Mouse (Mus musculus) forebrain, embryonic 13.5 days (tissue): ENCODE data around the gene Nek2. TPM values are rescaled to one million over a fixed set of nuclear protein-coding genes. Genes with fewer than 3 reads are reported as not detected.

ENCODE experiments used
- ATAC-seq: fragments of 200-750 bp; cut with Nextera tagmentation; 2 replicates; pipeline ENCODE4 v1.8.0; 2017
- H3K27ac ChIP-seq: fragments of 300-500 bp; sonication (generic); 2 replicates; pipeline ENCODE4 v1.5.1; 2015; ENCODE audit warnings: inconsistent platforms, mild to moderate bottlenecking, moderate library complexity
- H3K27me3 ChIP-seq: fragments of 300-500 bp; sonication (generic); 2 replicates; pipeline ENCODE4 v1.6.1; 2015; ENCODE audit warnings: mild to moderate bottlenecking, inconsistent platforms
- H3K36me3 ChIP-seq: fragments of 300-500 bp; sonication (generic); 2 replicates; pipeline ENCODE4 v1.6.1; 2015; ENCODE audit warnings: mild to moderate bottlenecking, inconsistent platforms; ENCODE audit not compliant: poor library complexity, severe bottlenecking
- H3K4me1 ChIP-seq: fragments of 300-500 bp; sonication (generic); 2 replicates; pipeline ENCODE4 v1.6.1; 2015; ENCODE audit warnings: inconsistent platforms
- H3K4me2 ChIP-seq: fragments of 300-500 bp; sonication (generic); 2 replicates; pipeline ENCODE4 v1.6.1; 2015; ENCODE audit warnings: inconsistent platforms, mild to moderate bottlenecking, moderate library complexity
- H3K4me3 ChIP-seq: fragments of 300-500 bp; sonication (generic); 2 replicates; pipeline ENCODE4 v1.5.1; 2015; ENCODE audit warnings: mild to moderate bottlenecking, inconsistent platforms
- H3K9ac ChIP-seq: fragments of 300-500 bp; sonication (generic); 2 replicates; pipeline ENCODE4 v1.6.1; 2015; ENCODE audit warnings: mild to moderate bottlenecking, inconsistent platforms
- H3K9me3 ChIP-seq: fragments of 300-500 bp; sonication (generic); replicated peaks from 2 replicates; pipeline ENCODE4 v1.6.1; 2016; ENCODE audit warnings: inconsistent platforms
- WGBS: fragments of 180-500 bp; shearing (Covaris S2); methylation state at CpG from one replicate; pipeline ENCODE4 v1.1.7; 2015; 5-methylcytosine and 5-hydroxymethylcytosine counted together
- polyA plus RNA-seq: library from polyadenylated mRNA; unstranded; fragments of >200 nt; fragmentation: Nextera tagmentation; extraction: Ambion mirVana; gene quantifications from 2 replicates; pipeline ENCODE4 v1.2.1, GENCODE M21; 2015

Nek2 gene
- polyA plus RNA-seq, 1 experiment from 2014 or later, result 37.2 TPM

GRCm38 (mm10) chr1:191840774-191841565 lies 19.7 kb downstream of the Nek2 start:
- Histone ChIP-seq H3K9me3 (no peaks in the 10 kb centered on the region), H3K9ac (no peak overlapping the region), H3K4me2 (no peak overlapping the region), H3K4me1 (0 out of 2 replicates have a peak, but pooled peaks cover 4% of the 10 kb centered on the region), H3K4me3 (no peak overlapping the region), H3K27ac (no peak overlapping the region), H3K27me3 (no peaks in the 10 kb centered on the region), H3K36me3 (no peaks in the 10 kb centered on the region)
- WGBS, result 88% methylated on average over 11 of the region's 11 CpGs
- ATAC-seq, result no peak

DNA sequence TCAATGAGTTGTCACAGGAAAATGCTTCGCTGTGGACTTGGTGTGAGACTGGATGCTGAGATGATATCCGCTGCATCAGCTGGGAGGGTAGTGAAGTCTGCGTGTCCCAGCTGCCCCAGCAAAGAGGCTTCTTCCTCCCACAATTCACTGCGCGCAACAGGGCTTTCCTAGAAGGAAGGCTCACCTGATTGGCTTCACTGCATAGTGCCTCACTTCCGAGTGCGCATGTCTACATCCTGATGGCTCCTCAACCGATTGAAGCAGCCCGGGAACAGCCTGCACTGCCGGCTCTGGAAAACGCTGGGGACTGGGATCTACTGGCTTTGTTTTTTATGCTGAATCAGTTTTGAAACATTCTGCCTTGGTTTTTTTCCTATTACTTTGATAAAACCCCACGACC lies 21.0 kb downstream of the Nek2 start:
- no peak overlapping the region for H3K4me2 ChIP-seq
- WGBS, result 88% methylated on average over 12 of the region's 12 CpGs
- H3K27ac ChIP-seq, result no peak overlapping the region
- no peaks in the 10 kb centered on the region for H3K9me3 ChIP-seq
- H3K4me1 ChIP-seq, result no peaks in the 10 kb centered on the region
- no peaks in the 10 kb centered on the region for H3K27me3 ChIP-seq
- H3K4me3 ChIP-seq, result no peak overlapping the region
- no peak for ATAC-seq
- H3K9ac ChIP-seq, result no peak overlapping the region
- H3K36me3 ChIP-seq, result no peaks in the 10 kb centered on the region

GRCm38 (mm10) chr1:191846667-191847066 lies 25.4 kb downstream of the Nek2 start:
- Histone ChIP-seq H3K4me2 (no peak overlapping the region), H3K4me3 (no peak overlapping the region), H3K9me3 (no peaks in the 10 kb centered on the region), H3K36me3 (no peaks in the 10 kb centered on the region), H3K4me1 (no peaks in the 10 kb centered on the region), H3K27ac (no peak overlapping the region), H3K27me3 (no peaks in the 10 kb centered on the region), H3K9ac (no peak overlapping the region)
- WGBS, result 77% methylated on average over 5 of the region's 5 CpGs
- no peak for ATAC-seq

GRCm38 (mm10) chr1:191849501-191849900 lies 28.3 kb downstream of the Nek2 start:
- Histone ChIP-seq H3K36me3 (no peaks in the 10 kb centered on the region), H3K9me3 (no peaks in the 10 kb centered on the region), H3K4me1 (no peaks in the 10 kb centered on the region), H3K27ac (no peak overlapping the region), H3K9ac (no peak overlapping the region), H3K4me2 (no peak overlapping the region), H3K27me3 (no peaks in the 10 kb centered on the region), H3K4me3 (no peak overlapping the region)
- 75% methylated on average over 4 of the region's 4 CpGs for WGBS
- ATAC-seq, result no peak

- no peak overlapping the region for H3K9ac ChIP-seq
- H3K36me3 ChIP-seq, result no peaks in the 10 kb centered on the region
- ATAC-seq, result no peak
- H3K9me3 ChIP-seq, result no peaks in the 10 kb centered on the region
- H3K4me1 ChIP-seq, result no peaks in the 10 kb centered on the region
- no peaks in the 10 kb centered on the region for H3K27me3 ChIP-seq
- 84% methylated on average over 9 of the region's 9 CpGs for WGBS
- no peak overlapping the region for H3K4me2 ChIP-seq
- H3K4me3 ChIP-seq, result no peak overlapping the region
- no peak overlapping the region for H3K27ac ChIP-seq
Observed at GRCm38 (mm10) chr1:191853442-191853841, 32.2 kb downstream of the Nek2 start.

DNA sequence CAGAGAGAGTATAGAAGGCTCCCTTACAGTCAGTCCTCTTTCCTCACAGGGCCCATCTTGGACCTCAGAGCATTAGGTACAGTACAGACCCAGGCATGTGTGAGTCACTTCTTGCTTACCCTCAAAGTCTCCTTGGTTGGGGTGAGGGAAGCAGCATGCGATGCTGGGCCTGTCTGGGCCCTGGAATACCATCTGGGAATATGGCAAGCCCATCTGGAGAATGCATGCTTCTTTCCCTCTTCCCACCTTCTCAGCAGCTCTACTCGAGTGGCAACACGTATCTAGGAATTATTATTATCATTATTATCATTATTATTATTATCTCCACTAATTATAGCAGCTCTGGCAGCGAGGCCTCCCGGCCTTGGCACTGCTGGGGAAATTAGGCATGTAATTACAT lies 33.5 kb downstream of the Nek2 start:
- H3K9me3 ChIP-seq, result no peaks in the 10 kb centered on the region
- H3K4me1 ChIP-seq, result no peaks in the 10 kb centered on the region
- ATAC-seq, result no peak
- H3K36me3 ChIP-seq, result no peaks in the 10 kb centered on the region
- H3K4me3 ChIP-seq, result no peak overlapping the region
- H3K27ac ChIP-seq, result no peak overlapping the region
- H3K4me2 ChIP-seq, result no peak overlapping the region
- H3K27me3 ChIP-seq, result no peaks in the 10 kb centered on the region
- 74% methylated on average over 5 of the region's 5 CpGs for WGBS
- no peak overlapping the region for H3K9ac ChIP-seq

DNA sequence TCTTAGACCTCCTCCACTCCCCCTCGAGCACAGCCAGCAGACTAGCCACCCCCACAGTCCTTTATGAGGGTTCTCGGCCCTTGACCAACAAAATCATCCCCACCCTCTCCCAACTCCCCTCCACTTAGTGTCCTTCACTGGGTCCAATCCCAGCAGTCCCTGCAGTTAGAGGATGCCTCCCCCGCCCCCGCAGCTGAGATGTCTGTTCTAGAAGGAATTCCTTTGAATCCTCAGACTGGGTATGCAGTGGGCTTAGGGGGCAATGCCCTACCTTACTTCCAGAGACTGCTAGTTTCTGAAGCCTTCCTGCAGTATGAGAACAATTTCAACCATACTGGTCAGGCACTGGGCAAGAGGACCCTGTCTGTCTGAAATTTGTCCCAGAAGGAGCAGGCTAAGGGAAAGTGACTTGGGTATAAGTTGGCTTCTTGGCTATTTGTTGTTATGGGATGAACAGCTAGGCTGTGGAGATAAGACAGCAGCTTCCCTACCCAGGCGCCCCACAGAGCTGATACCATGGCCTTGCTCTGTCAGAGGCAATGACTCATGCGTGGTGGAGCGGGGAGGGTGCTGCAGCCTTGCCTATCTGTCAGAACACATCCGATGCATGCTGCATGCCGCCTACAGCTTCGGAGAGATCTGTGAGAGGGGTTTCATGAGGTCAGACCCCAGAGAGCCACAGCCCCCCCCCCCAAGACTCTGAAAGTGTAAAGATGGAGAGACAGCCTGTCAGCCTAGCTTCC lies 34.1 kb downstream of the Nek2 start:
- Histone ChIP-seq H3K4me3 (no peak overlapping the region), H3K4me1 (no peaks in the 10 kb centered on the region), H3K27me3 (no peaks in the 10 kb centered on the region), H3K27ac (no peak overlapping the region), H3K36me3 (no peaks in the 10 kb centered on the region), H3K4me2 (no peak overlapping the region), H3K9ac (no peak overlapping the region), H3K9me3 (0 out of 2 replicates have a peak, but pooled peaks cover 2% of the 10 kb centered on the region)
- 80% methylated on average over 10 of the region's 10 CpGs for WGBS
- no peak for ATAC-seq

DNA sequence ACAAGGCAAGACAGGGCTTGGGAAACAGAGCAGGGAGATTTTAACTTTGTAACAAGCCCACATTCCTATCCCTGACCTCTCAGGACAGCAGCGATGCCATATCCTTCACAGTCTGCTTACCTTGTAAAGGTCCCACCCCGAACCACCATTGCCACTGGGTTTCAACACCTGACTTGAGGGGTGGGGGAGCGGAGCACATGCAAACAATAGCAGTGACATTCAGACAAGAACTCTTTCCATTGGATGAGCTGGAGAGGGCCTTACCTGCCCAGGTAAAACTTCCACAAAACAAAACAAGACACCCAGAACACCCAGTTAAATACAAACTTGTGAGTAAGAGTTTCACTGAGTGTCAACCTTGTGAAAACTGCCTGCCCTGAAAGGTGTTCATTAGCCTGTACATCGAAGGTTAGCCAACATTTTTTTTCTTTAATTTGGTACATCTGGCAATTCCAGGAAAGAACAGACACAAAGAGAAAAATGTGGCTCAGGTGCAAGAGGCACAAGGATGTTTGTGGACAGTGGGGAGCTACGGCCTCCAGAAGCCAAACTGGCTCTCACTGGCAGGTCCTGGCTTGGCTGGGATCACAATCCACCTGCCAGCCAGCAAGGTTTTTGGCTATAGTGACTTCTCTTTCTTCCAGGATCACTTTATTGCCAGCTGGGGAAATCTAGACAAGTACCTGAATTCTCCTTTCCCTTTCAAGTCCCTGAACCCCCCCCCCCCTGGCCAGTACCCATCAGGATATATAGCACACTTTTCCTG lies 35.8 kb downstream of the Nek2 start:
- Histone ChIP-seq H3K9me3 (0 out of 2 replicates have a peak, but pooled peaks cover 4% of the 10 kb centered on the region), H3K27ac (no peak overlapping the region), H3K4me2 (no peak overlapping the region), H3K27me3 (no peaks in the 10 kb centered on the region), H3K9ac (no peak overlapping the region), H3K4me1 (no peaks in the 10 kb centered on the region), H3K36me3 (no peaks in the 10 kb centered on the region), H3K4me3 (no peak overlapping the region)
- ATAC-seq, result no peak
- 85% methylated on average over 5 of the region's 5 CpGs for WGBS

DNA sequence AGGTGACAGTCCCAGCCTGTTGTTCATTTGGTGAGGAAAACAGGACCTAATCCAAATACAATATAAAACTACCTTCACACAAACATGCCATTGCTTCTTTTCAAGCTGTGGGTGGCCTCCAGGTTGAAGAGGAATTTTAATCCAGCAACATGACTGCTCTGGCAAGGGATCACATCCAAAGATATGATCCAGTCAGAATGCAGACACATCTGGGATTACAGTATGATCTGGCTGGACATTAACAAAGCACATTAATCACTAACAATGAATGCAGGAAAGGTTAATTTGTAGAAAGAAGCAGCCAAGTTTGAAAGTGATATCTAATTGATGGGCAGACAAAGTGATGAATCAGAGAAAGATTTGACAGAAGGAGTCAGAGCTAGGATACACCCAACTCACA lies 36.9 kb downstream of the Nek2 start:
- H3K27me3 ChIP-seq, result no peaks in the 10 kb centered on the region
- no peaks in the 10 kb centered on the region for H3K36me3 ChIP-seq
- H3K9me3 ChIP-seq, result 0 out of 2 replicates have a peak, but pooled peaks cover 4% of the 10 kb centered on the region
- no peak overlapping the region for H3K27ac ChIP-seq
- no peak overlapping the region for H3K4me2 ChIP-seq
- no peak for ATAC-seq
- H3K4me3 ChIP-seq, result no peak overlapping the region
- H3K9ac ChIP-seq, result no peak overlapping the region
- no peaks in the 10 kb centered on the region for H3K4me1 ChIP-seq

DNA sequence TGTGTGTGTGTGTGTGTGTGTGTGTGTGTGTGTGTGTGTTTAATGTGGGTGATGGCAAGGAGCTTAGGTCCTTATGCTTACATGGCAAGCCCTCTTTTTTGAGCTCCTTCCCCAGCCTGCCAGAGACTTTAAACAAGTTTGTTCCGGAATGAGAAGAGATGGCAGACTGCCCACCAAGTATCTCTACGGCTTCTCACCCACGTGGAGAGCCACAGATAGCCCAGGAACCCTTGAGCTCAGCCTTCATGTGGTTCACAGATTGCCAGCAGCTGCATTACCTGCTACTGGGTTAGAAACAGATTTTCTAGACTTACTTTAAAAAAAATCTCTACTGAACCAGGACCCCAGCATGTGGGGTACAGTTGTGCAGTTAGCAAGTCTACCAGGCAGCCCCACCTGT lies 38.6 kb downstream of the Nek2 start:
- Histone ChIP-seq H3K4me3 (no peak overlapping the region), H3K36me3 (no peaks in the 10 kb centered on the region), H3K9ac (no peak overlapping the region), H3K9me3 (0 out of 2 replicates have a peak, but pooled peaks cover 4% of the 10 kb centered on the region), H3K4me2 (no peak overlapping the region), H3K27me3 (no peaks in the 10 kb centered on the region), H3K4me1 (no peaks in the 10 kb centered on the region), H3K27ac (no peak overlapping the region)
- 81% methylated on average over 3 of the region's 3 CpGs for WGBS
- no peak for ATAC-seq

- H3K4me3 ChIP-seq, result no peak overlapping the region
- ATAC-seq, result no peak
- no peak overlapping the region for H3K9ac ChIP-seq
- 0 out of 2 replicates have a peak, but pooled peaks cover 4% of the 10 kb centered on the region for H3K9me3 ChIP-seq
- no peaks in the 10 kb centered on the region for H3K36me3 ChIP-seq
- H3K27ac ChIP-seq, result no peak overlapping the region
- WGBS, result 89% methylated on average over 5 of the region's 5 CpGs
- no peaks in the 10 kb centered on the region for H3K27me3 ChIP-seq
- no peak overlapping the region for H3K4me2 ChIP-seq
- H3K4me1 ChIP-seq, result no peaks in the 10 kb centered on the region
Observed at GRCm38 (mm10) chr1:191861247-191861646, 40.0 kb downstream of the Nek2 start.
